Mouse (Mus musculus) thymus, adult 2 months (tissue): ENCODE measurements around the gene Tesk2.

Experiments used
- CTCF ChIP-seq: fragments of 200-500 bp; IDR thresholded peaks from 2 replicates; pipeline ENCODE4 v1.5.1; 2012; ENCODE audit warnings: mild to moderate bottlenecking, control low read depth, low read length, moderate library complexity, borderline replicate concordance; ENCODE audit not compliant: control insufficient read depth, poor library complexity, insufficient read depth; ENCODE audit errors: extremely low read depth
- POLR2A ChIP-seq: fragments of 200-500 bp; IDR thresholded peaks from 2 replicates; pipeline ENCODE4 v1.6.1; 2012; ENCODE audit warnings: mild to moderate bottlenecking, low read length, control low read depth, moderate library complexity; ENCODE audit not compliant: control insufficient read depth, poor library complexity, insufficient read depth; ENCODE audit errors: extremely low read depth

- TF ChIP-seq POLR2A (no peak), CTCF (no peak)
Observed at GRCm38 (mm10) chr4:116794273-116794672, 73.5 kb downstream of the Tesk2 start.
